Mouse (Mus musculus): ENCODE measurements around the gene Etl4. TPM values are rescaled to one million over a fixed set of nuclear protein-coding genes. Genes with fewer than 3 reads are reported as not detected.

The Etl4 gene
- polyA plus RNA-seq, 1 experiment from 2014 or later, result 3.2 TPM

- no peaks in the 10 kb centered on the region for H3K36me3 ChIP-seq
- no peak overlapping the region for H3K4me3 ChIP-seq
- no peaks in the 10 kb centered on the region for H3K4me1 ChIP-seq (replicated peaks)
- no peak overlapping the region for H3K27ac ChIP-seq
- 76% methylated on average over 1 of the region's 1 CpGs for WGBS
- H3K9ac ChIP-seq, result no peak overlapping the region
- no peak overlapping the region for H3K4me2 ChIP-seq
- H3K9me3 ChIP-seq, result no peaks in the 10 kb centered on the region
- no peaks in the 10 kb centered on the region for H3K27me3 ChIP-seq
- no peak for ATAC-seq (ENCODE audit: low FRiP score)
Observed at GRCm38 (mm10) chr2:20571940-20572339, 662.4 kb downstream of the Etl4 start.

DNA sequence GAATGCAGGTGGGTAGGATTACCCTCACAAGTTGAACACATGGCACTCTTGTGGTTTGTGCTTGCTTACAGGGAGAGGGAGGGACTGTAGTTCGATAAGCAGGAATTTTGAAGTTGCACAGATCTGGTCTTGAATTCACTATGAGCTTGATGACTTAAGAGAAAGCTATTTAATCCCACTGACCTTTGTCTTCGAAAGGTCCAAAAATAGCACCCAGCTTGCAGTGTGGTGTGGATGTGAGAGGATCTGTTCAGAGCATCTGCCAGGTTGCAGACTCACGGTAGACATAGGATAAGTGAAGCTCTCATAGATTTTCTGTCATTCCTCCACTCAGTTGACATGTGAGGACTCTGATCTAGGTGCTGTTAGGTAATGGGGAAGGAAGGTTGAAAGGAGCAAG lies 670.8 kb downstream of the Etl4 start:
- no peak overlapping the region for H3K9ac ChIP-seq
- no peaks in the 10 kb centered on the region for H3K4me1 ChIP-seq (replicated peaks)
- no peak for ATAC-seq (ENCODE audit: low FRiP score)
- H3K4me3 ChIP-seq, result no peak overlapping the region
- 90% methylated on average over 3 of the region's 3 CpGs for WGBS
- H3K27ac ChIP-seq, result no peak overlapping the region
- H3K9me3 ChIP-seq, result no peaks in the 10 kb centered on the region
- no peaks in the 10 kb centered on the region for H3K36me3 ChIP-seq
- no peaks in the 10 kb centered on the region for H3K27me3 ChIP-seq
- no peak overlapping the region for H3K4me2 ChIP-seq

- no peak for ATAC-seq (ENCODE audit: low FRiP score)
- H3K4me2 ChIP-seq, result no peak overlapping the region
- H3K27ac ChIP-seq, result no peak overlapping the region
- H3K4me1 ChIP-seq (replicated peaks), result no peaks in the 10 kb centered on the region
- H3K36me3 ChIP-seq, result no peaks in the 10 kb centered on the region
- H3K9me3 ChIP-seq, result 0 out of 2 replicates have a peak, but pooled peaks cover 4% of the 10 kb centered on the region
- H3K9ac ChIP-seq, result no peak overlapping the region
- H3K27me3 ChIP-seq, result no peaks in the 10 kb centered on the region
- H3K4me3 ChIP-seq, result no peak overlapping the region
Observed at GRCm38 (mm10) chr2:20583032-20583431, 673.5 kb downstream of the Etl4 start.

DNA sequence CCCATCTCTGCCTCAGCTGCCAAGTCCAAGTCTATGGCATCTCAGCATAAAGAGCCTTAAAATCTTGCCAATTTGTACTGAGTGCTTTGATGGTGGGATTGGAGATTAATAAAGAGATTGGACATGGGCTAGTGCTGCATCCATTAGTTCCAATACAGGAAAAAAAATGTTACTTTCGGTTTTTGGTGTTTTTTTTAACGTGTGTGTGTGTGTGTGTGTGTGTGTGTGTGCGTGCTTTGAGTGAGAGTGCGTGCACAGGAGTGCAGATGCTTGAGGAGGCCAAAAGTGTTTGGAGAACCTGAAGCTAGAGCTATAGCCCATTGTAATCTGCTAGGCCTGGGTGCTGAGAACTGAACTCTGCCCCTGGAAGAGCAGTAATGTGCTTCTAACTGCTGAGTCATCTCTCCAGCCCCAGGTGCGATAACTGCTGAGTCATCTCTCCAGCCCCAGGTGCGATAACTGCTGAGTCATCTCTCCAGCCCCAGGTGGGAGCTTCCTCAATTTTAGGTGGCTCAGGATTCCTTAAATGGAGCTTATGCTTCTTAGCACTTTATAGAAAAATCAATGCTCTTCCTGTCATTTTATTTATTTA lies 674.1 kb downstream of the Etl4 start:
- Histone ChIP-seq H3K9me3 (0 out of 2 replicates have a peak, but pooled peaks cover 4% of the 10 kb centered on the region), H3K4me1 (replicated peaks) (no peaks in the 10 kb centered on the region), H3K36me3 (no peaks in the 10 kb centered on the region), H3K9ac (no peak overlapping the region), H3K27me3 (no peaks in the 10 kb centered on the region), H3K4me3 (no peak overlapping the region), H3K27ac (no peak overlapping the region), H3K4me2 (no peak overlapping the region)
- WGBS, result 94% methylated on average over 6 of the region's 6 CpGs
- ATAC-seq (ENCODE audit: low FRiP score), result no peak

GRCm38 (mm10) chr2:20587913-20588312 lies 678.3 kb downstream of the Etl4 start:
- 95% methylated on average over 2 of the region's 2 CpGs for WGBS
- no peaks in the 10 kb centered on the region for H3K4me1 ChIP-seq (replicated peaks)
- no peak overlapping the region for H3K27ac ChIP-seq
- no peak overlapping the region for H3K4me3 ChIP-seq
- no peak overlapping the region for H3K4me2 ChIP-seq
- H3K27me3 ChIP-seq, result no peaks in the 10 kb centered on the region
- ATAC-seq (ENCODE audit: low FRiP score), result no peak
- no peaks in the 10 kb centered on the region for H3K36me3 ChIP-seq
- H3K9ac ChIP-seq, result no peak overlapping the region
- 0 out of 2 replicates have a peak, but pooled peaks cover 4% of the 10 kb centered on the region for H3K9me3 ChIP-seq

GRCm38 (mm10) chr2:20588631-20589030 lies 679.1 kb downstream of the Etl4 start:
- H3K4me2 ChIP-seq, result no peak overlapping the region
- no peak overlapping the region for H3K9ac ChIP-seq
- no peak overlapping the region for H3K4me3 ChIP-seq
- no peaks in the 10 kb centered on the region for H3K36me3 ChIP-seq
- H3K27me3 ChIP-seq, result no peaks in the 10 kb centered on the region
- H3K4me1 ChIP-seq (replicated peaks), result no peaks in the 10 kb centered on the region
- 0 out of 2 replicates have a peak, but pooled peaks cover 4% of the 10 kb centered on the region for H3K9me3 ChIP-seq
- ATAC-seq (ENCODE audit: low FRiP score), result no peak
- no peak overlapping the region for H3K27ac ChIP-seq

GRCm38 (mm10) chr2:20594129-20594528 lies 684.5 kb downstream of the Etl4 start:
- H3K4me1 ChIP-seq (replicated peaks), result no peaks in the 10 kb centered on the region
- H3K9ac ChIP-seq, result no peak overlapping the region
- H3K36me3 ChIP-seq, result no peaks in the 10 kb centered on the region
- H3K4me2 ChIP-seq, result no peak overlapping the region
- H3K27ac ChIP-seq, result no peak overlapping the region
- no peaks in the 10 kb centered on the region for H3K27me3 ChIP-seq
- no peaks in the 10 kb centered on the region for H3K9me3 ChIP-seq
- H3K4me3 ChIP-seq, result no peak overlapping the region
- no peak for ATAC-seq (ENCODE audit: low FRiP score)
- WGBS, result 82% methylated on average over 2 of the region's 2 CpGs

- no peak overlapping the region for H3K9ac ChIP-seq
- no peaks in the 10 kb centered on the region for H3K4me1 ChIP-seq (replicated peaks)
- 81% methylated on average over 3 of the region's 3 CpGs for WGBS
- no peak overlapping the region for H3K27ac ChIP-seq
- H3K27me3 ChIP-seq, result no peaks in the 10 kb centered on the region
- H3K4me3 ChIP-seq, result no peak overlapping the region
- H3K9me3 ChIP-seq, result no peaks in the 10 kb centered on the region
- no peak for ATAC-seq (ENCODE audit: low FRiP score)
- no peak overlapping the region for H3K4me2 ChIP-seq
- H3K36me3 ChIP-seq, result no peaks in the 10 kb centered on the region
Observed at GRCm38 (mm10) chr2:20595000-20595399, 685.4 kb downstream of the Etl4 start.

DNA sequence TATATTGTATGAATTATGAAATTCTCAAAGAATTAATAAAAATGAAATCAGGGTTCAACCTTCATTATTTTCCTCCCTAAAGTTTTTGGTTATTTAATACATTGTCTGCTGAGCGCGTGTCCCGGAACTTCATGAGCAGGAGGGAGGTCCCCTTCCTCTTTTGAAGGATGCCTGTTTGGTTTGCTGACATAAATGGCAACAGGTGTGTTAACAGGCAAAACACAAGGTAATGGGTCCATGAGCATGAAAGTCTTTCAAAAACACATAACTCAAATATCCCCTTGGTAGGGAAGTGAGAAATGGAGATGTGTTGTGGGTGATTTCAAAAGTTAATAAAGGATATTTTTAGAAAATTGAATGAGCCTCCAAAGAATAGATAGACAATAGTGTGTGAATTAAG lies 687.0 kb downstream of the Etl4 start:
- Histone ChIP-seq H3K27me3 (no peaks in the 10 kb centered on the region), H3K4me2 (no peak overlapping the region), H3K4me1 (replicated peaks) (no peaks in the 10 kb centered on the region), H3K9ac (no peak overlapping the region), H3K36me3 (no peaks in the 10 kb centered on the region), H3K4me3 (no peak overlapping the region), H3K27ac (no peak overlapping the region), H3K9me3 (no peaks in the 10 kb centered on the region)
- 94% methylated on average over 3 of the region's 3 CpGs for WGBS
- no peak for ATAC-seq (ENCODE audit: low FRiP score)

DNA sequence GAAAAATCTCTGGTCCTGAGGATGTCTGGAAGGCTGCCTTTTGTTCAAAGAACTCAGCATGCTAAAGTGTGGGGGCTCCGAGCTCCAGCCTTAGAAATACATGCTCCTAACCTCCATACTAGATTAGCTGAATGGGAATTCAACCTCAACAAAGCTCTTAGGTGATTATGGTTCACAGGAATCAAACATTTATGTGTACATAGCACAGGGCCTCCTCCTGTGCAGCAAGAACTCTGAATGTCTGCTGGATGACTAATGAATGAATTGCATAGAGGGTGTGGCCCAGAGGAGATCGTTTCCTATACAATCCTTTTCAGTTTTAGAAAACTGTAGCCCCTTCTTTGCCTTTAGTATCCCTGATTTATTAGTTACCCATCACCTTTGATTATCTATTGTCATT lies 687.6 kb downstream of the Etl4 start:
- Histone ChIP-seq H3K36me3 (no peaks in the 10 kb centered on the region), H3K27me3 (no peaks in the 10 kb centered on the region), H3K9me3 (no peaks in the 10 kb centered on the region), H3K9ac (no peak overlapping the region), H3K4me3 (no peak overlapping the region), H3K4me2 (no peak overlapping the region), H3K27ac (no peak overlapping the region), H3K4me1 (replicated peaks) (no peaks in the 10 kb centered on the region)
- 22% methylated on average over 2 of the region's 2 CpGs for WGBS
- no peak for ATAC-seq (ENCODE audit: low FRiP score)

DNA sequence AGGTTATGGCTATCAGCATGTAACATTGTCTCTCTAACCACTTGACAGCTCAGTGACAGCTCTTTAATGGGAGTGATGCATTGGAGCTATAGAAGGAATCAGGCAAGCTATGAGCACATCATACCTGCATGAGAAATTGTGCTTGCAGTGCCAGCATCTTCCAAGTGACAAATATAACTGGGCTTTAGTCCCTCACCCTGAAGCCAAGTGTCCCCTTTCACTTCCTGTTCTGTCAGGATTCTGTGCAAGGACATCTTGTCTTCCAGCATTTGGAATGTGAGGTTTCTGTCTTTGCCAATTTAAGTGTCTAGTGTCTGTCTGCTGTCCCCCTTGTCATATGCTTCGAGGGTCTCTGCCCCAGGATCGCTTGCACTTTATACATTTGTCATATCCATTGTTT lies 693.1 kb downstream of the Etl4 start:
- no peak for ATAC-seq (ENCODE audit: low FRiP score)
- 70% methylated on average over 2 of the region's 2 CpGs for WGBS
- Histone ChIP-seq H3K36me3 (no peaks in the 10 kb centered on the region), H3K4me1 (replicated peaks) (no peaks in the 10 kb centered on the region), H3K27me3 (no peaks in the 10 kb centered on the region), H3K4me3 (no peak overlapping the region), H3K27ac (no peak overlapping the region), H3K4me2 (no peak overlapping the region), H3K9ac (no peak overlapping the region), H3K9me3 (no peaks in the 10 kb centered on the region)

- H3K9me3 ChIP-seq, result no peaks in the 10 kb centered on the region
- 87% methylated on average over 6 of the region's 6 CpGs for WGBS
Observed at GRCm38 (mm10) chr2:20603536-20603935, 694.0 kb downstream of the Etl4 start.

GRCm38 (mm10) chr2:20603991-20604390 lies 694.4 kb downstream of the Etl4 start:
- Histone ChIP-seq H3K36me3 (no peaks in the 10 kb centered on the region), H3K4me2 (no peak overlapping the region), H3K27ac (no peak overlapping the region), H3K27me3 (no peaks in the 10 kb centered on the region), H3K4me3 (no peak overlapping the region), H3K4me1 (replicated peaks) (no peaks in the 10 kb centered on the region), H3K9me3 (no peaks in the 10 kb centered on the region), H3K9ac (no peak overlapping the region)
- 74% methylated on average over 6 of the region's 6 CpGs for WGBS
- no peak for ATAC-seq (ENCODE audit: low FRiP score)

More at GRCm38 (mm10) chr2:20603536-20603935, 694.0 kb downstream of the Etl4 start:
- Histone ChIP-seq H3K4me3 (no peak overlapping the region), H3K27ac (no peak overlapping the region), H3K27me3 (no peaks in the 10 kb centered on the region), H3K36me3 (no peaks in the 10 kb centered on the region), H3K4me2 (no peak overlapping the region), H3K4me1 (replicated peaks) (no peaks in the 10 kb centered on the region), H3K9ac (no peak overlapping the region)
- ATAC-seq (ENCODE audit: low FRiP score), result no peak
